Mouse (Mus musculus) forebrain, embryonic 14.5 days (tissue): ENCODE data around the gene Arpp21. TPM values are rescaled to one million over a fixed set of nuclear protein-coding genes. Genes with fewer than 3 reads are reported as not detected.
A peak's percentile ranks its signal among the peaks of the same experiment; 100 is the strongest.

Experiments
- ATAC-seq: fragments of 200-750 bp; cut with Nextera tagmentation; 2 replicates; pipeline ENCODE4 v1.8.0; 2017; ENCODE audit warnings: mild to moderate bottlenecking, moderate library complexity
- DNase-seq: peaks from one replicate; pipeline ENCODE4 v3.0.0-alpha.2; 2015; ENCODE audit warnings: low spot score
- H3K27ac ChIP-seq: fragments of 300-500 bp; sonication (generic); 2 replicates; pipeline ENCODE4 v1.5.1; 2014; ENCODE audit warnings: low read depth, mild to moderate bottlenecking, control low read depth, low read length, moderate library complexity
- H3K27me3 ChIP-seq: fragments of 300-500 bp; sonication (generic); replicated peaks from 2 replicates; pipeline ENCODE4 v1.6.1; 2014; ENCODE audit warnings: low read length, control low read depth, mixed read lengths; ENCODE audit not compliant: control insufficient read depth, insufficient read depth
- H3K36me3 ChIP-seq: fragments of 300-500 bp; sonication (generic); 2 replicates; pipeline ENCODE4 v1.6.1; 2014; ENCODE audit warnings: low read length, control low read depth; ENCODE audit not compliant: control insufficient read depth, insufficient read depth
- H3K4me1 ChIP-seq: fragments of 300-500 bp; sonication (generic); 2 replicates; pipeline ENCODE4 v1.6.1; 2014; ENCODE audit warnings: antibody characterized with exemption, low read length, control low read depth; ENCODE audit not compliant: control insufficient read depth, insufficient read depth
- H3K4me2 ChIP-seq: fragments of 300-500 bp; sonication (generic); 2 replicates; pipeline ENCODE4 v1.6.1; 2014; ENCODE audit warnings: mild to moderate bottlenecking, control low read depth, low read length
- H3K4me3 ChIP-seq: fragments of 300-500 bp; sonication (generic); 2 replicates; pipeline ENCODE4 v1.5.1; 2014; ENCODE audit warnings: low read depth, low read length, control low read depth
- H3K9ac ChIP-seq: fragments of 300-500 bp; sonication (generic); 2 replicates; pipeline ENCODE4 v1.6.1; 2014; ENCODE audit warnings: mild to moderate bottlenecking, low read length, control low read depth, moderate library complexity
- H3K9me3 ChIP-seq: fragments of 300-500 bp; sonication (generic); replicated peaks from 2 replicates; pipeline ENCODE4 v1.6.1; 2016; ENCODE audit warnings: low read length, control low read depth, mixed read lengths; ENCODE audit not compliant: control insufficient read depth
- WGBS: fragments of 180-500 bp; shearing (Covaris S2); extraction: QIAGEN DNeasy Blood & Tissue Kit; methylation state at CpG from one replicate; pipeline ENCODE4 v1.1.7; 2014; 5-methylcytosine and 5-hydroxymethylcytosine counted together
- polyA plus RNA-seq: library from polyadenylated mRNA; unstranded; fragments of >200 nt; fragmentation: Nextera tagmentation; extraction: Ambion mirVana; gene quantifications from 2 replicates; pipeline ENCODE4 v1.2.1, GENCODE M21; 2014

Arpp21 gene
- polyA plus RNA-seq = 29.2 and 37.4 TPM in 2 replicates

DNA sequence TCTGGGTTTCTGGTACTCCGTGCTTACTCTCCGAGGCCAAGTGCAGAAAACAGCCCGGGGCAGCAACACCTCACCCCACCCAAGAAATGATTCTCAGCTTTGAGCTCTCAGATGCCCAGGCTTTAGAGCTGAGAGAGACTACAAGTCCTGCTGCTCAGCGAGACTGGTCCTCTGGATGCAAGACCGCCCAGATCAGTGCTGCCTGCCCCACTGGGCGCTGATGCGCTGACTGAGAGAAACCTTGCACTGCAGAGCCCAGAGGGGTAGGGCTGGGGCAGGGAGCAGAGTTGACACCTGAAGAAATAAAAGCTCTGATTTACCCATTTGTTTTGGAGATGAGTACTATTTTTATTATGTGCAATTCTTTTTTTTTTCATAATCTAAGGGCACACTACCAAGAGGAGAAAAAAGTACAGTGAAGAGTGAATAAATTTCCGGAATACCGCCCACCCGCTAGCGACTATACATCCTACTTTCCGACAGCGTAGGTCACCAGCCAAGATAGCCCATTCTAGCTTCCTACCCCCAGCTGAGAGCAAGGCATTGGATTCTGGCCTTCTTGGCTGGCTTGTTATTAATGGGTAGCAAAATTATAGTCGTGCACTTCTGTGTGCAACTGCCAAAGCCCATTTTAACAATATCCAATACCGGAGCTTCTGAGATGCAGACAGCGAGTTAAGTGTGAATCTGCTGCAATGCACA lies at the start of gene Arpp21:
Gene Arpp21 (minus strand): TSS at position 243 of the 702 bp plus-strand sequence.
- Histone ChIP-seq H3K27me3 (peaks cover 10% of the 10 kb centered on the region), H3K27ac (peak within 1 kb of the TSS; percentile 90)
- peak; percentile 68 for ATAC-seq

DNA sequence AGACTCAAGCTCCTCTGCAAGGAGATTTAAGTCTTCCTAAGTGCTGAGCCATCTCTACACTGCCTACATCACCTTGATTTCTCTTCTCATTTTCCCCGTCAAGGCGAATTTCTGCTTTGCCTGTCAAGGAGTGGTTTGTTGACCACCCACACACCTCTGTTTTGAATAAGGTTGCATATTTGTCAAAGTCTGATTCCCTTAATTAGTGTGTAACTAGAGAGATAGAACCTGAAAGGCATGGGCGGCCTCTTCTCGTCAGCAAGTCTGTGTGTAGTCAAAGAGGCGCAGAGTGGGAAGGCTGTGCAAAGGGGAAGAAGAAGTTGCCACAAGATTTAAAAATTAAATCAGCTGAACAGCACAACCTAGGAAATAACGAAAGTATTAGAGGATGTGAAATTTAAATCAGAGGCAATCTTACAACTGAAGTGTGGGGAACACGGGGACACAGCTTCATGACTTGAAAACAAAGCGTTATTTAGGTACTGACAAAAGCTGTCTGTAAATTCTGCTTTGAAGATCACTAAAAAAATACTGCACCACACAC lies 36.8 kb upstream of the Arpp21 start:
- Histone ChIP-seq H3K36me3 (no peaks in the 10 kb centered on the region), H3K9ac (no peak overlapping the region), H3K27ac (no peak overlapping the region), H3K9me3 (no peaks in the 10 kb centered on the region), H3K4me3 (no peak overlapping the region), H3K4me2 (no peak overlapping the region), H3K4me1 (no peaks in the 10 kb centered on the region), H3K27me3 (no peaks in the 10 kb centered on the region)
- WGBS = 74% methylated on average over 8 of the region's 8 CpGs
- ATAC-seq (no peak), DNase-seq (no peak)

More for the DNA sequence above, at the start of gene Arpp21:
- peak within 1 kb of the TSS; percentile 84 for H3K9ac ChIP-seq
- 10% methylated on average over 16 of the region's 16 CpGs for WGBS
- DNase-seq = peak; percentile 33
- peak within 1 kb of the TSS; percentile 74 for H3K4me2 ChIP-seq
- H3K9me3 ChIP-seq = no peaks in the 10 kb centered on the region
- H3K4me3 ChIP-seq = peak within 1 kb of the TSS; percentile 58
- no peaks in the 10 kb centered on the region for H3K36me3 ChIP-seq
- 0 out of 2 replicates have a peak, but pooled peaks cover 2% of the 10 kb centered on the region for H3K4me1 ChIP-seq

DNA sequence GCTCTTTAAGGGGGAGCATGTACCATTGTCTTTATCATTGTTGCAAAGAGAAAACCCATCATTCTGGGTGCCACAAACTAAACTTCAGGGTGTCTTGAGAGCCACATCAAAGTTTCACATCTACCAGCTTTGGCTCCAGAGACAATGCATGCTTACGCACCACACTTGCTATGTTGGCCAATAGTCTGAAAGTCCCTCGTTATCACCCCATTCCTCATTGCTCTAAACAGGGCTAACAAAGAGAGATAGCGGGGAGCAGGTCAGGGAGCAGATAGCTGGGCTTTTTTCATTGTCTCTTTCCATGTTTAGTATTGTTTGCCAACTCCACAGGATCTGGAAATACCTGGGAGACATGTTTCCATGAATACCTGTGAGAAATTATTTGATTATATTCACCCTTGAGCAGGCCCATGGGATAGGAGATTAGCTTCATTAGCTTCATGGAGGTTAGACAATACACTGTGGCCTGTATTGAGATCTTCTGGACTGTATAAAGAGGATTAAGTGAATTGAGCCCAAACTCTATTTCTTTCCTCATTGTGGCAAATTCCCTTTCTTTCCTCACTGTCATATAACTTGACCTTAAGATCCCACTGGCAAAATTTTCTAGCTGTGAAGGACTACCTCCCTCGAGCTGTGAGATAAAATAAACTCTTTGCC lies 29.4 kb upstream of the Arpp21 start:
- WGBS = 29% methylated on average over 4 of the region's 4 CpGs
- Histone ChIP-seq H3K27me3 (no peaks in the 10 kb centered on the region), H3K36me3 (no peaks in the 10 kb centered on the region), H3K9ac (no peak overlapping the region), H3K27ac (no peak overlapping the region), H3K4me2 (no peak overlapping the region), H3K4me3 (no peak overlapping the region), H3K4me1 (no peaks in the 10 kb centered on the region), H3K9me3 (0 out of 2 replicates have a peak, but pooled peaks cover 2% of the 10 kb centered on the region)
- ATAC-seq (no peak), DNase-seq (no peak)

DNA sequence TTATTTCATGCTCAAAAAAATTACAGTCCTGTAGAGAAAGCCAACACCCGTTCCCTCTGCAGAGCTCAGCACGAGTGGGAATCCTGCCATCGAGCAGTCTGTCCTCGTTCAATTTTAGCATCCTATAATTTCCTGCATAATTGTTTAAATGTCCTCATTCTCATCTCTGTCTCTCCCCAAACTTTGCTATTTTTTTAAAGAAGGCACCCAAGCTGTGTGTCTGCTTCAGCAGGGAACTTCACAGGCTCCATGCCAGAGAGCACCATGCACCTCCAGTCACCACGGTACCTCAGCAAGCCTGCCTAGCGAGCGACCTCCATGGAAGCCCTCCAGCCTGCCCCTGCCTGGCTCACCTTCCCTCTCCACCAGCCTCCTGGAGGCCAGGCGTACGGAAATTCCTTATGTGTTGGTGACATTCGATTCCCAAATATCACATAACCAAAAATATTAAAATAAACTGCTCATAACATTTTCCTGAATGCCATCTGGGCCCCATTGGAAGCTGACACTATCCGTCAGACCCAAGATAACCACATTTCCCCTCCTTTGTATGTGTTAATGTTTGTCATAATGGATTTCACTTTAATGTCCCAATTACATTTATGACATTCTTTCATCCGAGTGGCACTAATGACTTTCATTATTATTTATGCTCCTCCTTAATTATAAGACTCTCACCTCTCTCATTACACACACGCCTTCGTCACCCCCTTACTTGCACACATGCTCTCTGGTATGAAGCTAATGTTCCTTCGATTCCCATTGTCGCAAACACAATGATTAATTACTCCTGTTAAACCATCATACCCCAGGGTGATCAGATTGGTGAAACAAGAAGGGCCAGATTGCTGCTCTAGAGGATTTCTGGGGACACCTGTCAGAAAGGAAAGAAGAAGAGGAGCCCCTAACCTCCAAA lies 26.5 kb upstream of the Arpp21 start:
- H3K4me2 ChIP-seq = no peak overlapping the region
- H3K4me1 ChIP-seq = no peaks in the 10 kb centered on the region
- ATAC-seq (no peak), DNase-seq (no peak)
- H3K27me3 ChIP-seq = no peaks in the 10 kb centered on the region
- H3K9ac ChIP-seq = no peak overlapping the region
- H3K27ac ChIP-seq = no peak overlapping the region
- H3K9me3 ChIP-seq = 0 out of 2 replicates have a peak, but pooled peaks cover 2% of the 10 kb centered on the region
- H3K4me3 ChIP-seq = no peak overlapping the region
- no peaks in the 10 kb centered on the region for H3K36me3 ChIP-seq
- WGBS = 74% methylated on average over 16 of the region's 16 CpGs

DNA sequence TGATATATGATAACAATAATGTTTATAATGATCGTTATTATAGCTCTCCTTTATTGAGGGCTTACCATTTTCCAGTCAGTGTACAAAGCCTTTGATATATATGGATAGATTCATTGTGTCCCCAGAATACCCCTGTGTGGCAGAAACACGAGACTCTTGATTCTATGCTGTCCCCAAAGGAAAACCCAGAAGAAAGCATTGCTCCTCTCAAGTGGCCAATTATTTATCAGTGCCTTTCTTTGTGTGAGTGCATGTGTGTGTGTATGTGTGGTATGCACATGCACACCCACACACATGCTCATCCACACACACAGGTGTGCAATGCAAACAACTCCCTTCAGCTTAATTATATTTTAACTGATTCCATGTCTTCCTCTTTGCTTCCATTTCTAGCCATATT lies 25.8 kb upstream of the Arpp21 start:
- no peak for ATAC-seq
- no peak overlapping the region for H3K9ac ChIP-seq
- H3K36me3 ChIP-seq = no peaks in the 10 kb centered on the region
- no peak overlapping the region for H3K27ac ChIP-seq
- H3K9me3 ChIP-seq = no peaks in the 10 kb centered on the region
- no peaks in the 10 kb centered on the region for H3K27me3 ChIP-seq
- H3K4me2 ChIP-seq = no peak overlapping the region
- H3K4me1 ChIP-seq = no peaks in the 10 kb centered on the region
- DNase-seq = no peak
- 77% methylated on average over 2 of the region's 2 CpGs for WGBS
- H3K4me3 ChIP-seq = no peak overlapping the region

DNA sequence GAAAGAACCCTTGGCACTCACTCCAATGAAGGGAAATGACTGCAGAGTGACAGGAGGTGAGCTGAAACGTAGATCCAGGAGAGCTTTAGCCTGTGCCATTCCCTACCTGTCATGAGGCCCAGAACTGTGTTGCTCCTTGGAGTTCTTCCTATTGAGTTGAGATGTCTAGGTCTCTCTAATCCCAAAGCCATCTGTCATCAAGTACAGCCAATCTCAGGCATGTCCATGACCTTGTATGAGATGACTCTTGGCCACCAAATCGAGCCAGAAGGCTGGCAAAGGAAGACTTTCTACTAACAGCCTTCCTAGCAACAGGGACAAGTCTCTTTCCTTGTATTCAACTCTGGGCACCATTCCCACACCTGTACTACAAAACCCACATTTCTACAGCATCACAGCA lies 25.0 kb upstream of the Arpp21 start:
- no peak overlapping the region for H3K27ac ChIP-seq
- H3K4me1 ChIP-seq = no peaks in the 10 kb centered on the region
- H3K4me3 ChIP-seq = no peak overlapping the region
- WGBS = 82% methylated on average over 2 of the region's 2 CpGs
- no peak overlapping the region for H3K4me2 ChIP-seq
- no peaks in the 10 kb centered on the region for H3K9me3 ChIP-seq
- H3K27me3 ChIP-seq = no peaks in the 10 kb centered on the region
- ATAC-seq (no peak), DNase-seq (no peak)
- no peaks in the 10 kb centered on the region for H3K36me3 ChIP-seq
- no peak overlapping the region for H3K9ac ChIP-seq

DNA sequence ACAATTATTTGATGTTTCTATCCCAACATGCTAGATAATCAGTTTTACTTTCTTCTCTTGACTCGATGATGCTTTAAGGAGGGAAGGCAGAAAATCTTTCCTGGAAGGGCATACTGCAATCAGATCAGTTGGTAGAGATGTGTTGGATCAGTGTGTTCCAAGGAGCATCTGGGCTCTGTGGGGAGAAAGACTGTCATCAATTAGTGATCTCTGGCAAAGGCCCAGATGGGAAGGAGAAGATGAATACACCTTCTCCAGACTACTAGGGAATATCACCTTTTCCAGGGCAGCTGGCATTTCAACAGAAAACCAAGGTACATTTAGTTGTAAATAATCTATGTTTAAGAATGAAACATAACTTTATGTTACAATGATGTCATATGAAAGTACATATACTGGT lies 22.8 kb upstream of the Arpp21 start:
- no peak overlapping the region for H3K4me3 ChIP-seq
- no peaks in the 10 kb centered on the region for H3K4me1 ChIP-seq
- 71% methylated on average over 1 of the region's 1 CpGs for WGBS
- H3K36me3 ChIP-seq = no peaks in the 10 kb centered on the region
- H3K9ac ChIP-seq = no peak overlapping the region
- H3K27me3 ChIP-seq = no peaks in the 10 kb centered on the region
- DNase-seq = no peak
- H3K4me2 ChIP-seq = no peak overlapping the region
- no peak overlapping the region for H3K27ac ChIP-seq
- H3K9me3 ChIP-seq = no peaks in the 10 kb centered on the region
- ATAC-seq = no peak

DNA sequence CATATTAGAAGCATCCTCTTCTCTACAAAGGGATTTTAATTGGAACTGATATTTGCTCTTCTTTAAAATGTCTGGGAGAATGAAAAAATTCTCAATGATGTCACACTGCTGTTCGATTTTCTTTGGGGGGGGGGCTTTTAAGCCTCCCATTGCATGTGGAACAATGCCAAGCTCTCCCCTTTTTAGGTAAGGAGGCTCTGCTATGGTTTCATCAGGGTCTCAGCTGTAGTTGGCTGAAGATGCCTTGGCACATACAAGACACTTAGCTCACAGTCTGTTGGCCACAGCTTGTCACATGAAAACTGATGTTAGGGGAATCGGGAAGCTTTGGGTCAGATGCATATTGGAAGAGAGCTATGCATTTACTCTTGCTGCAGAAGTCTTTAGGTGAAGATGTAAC lies 20.2 kb upstream of the Arpp21 start:
- H3K27me3 ChIP-seq = no peaks in the 10 kb centered on the region
- H3K36me3 ChIP-seq = no peaks in the 10 kb centered on the region
- no peaks in the 10 kb centered on the region for H3K9me3 ChIP-seq
- H3K4me3 ChIP-seq = no peak overlapping the region
- 60% methylated on average over 2 of the region's 2 CpGs for WGBS
- H3K4me2 ChIP-seq = no peak overlapping the region
- ATAC-seq = no peak
- peak; percentile 6 for DNase-seq
- no peak overlapping the region for H3K27ac ChIP-seq
- no peaks in the 10 kb centered on the region for H3K4me1 ChIP-seq
- no peak overlapping the region for H3K9ac ChIP-seq
